Mouse (Mus musculus): ENCODE measurements around the gene Meis2. TPM values are rescaled to one million over a fixed set of nuclear protein-coding genes. Genes with fewer than 3 reads are reported as not detected.

Gene Meis2
- total and polyA plus RNA-seq, 3 experiments, result 3.1 to 9.8 TPM; not detected in 1

- peaks cover 0 to 31% of the 10 kb centered on the region in 2 experiments; a peak in 2 of 4 replicates for H3K36me3 ChIP-seq (ENCODE audit: control insufficient read depth in 1 of 2, insufficient read depth in 2 of 2, low read length in 2 of 2)
- no peak for DNase-seq (ENCODE audit: low read depth, low spot score)
- H3K27me3 ChIP-seq (ENCODE audit: control insufficient read depth in 1 of 2, insufficient read depth in 2 of 2, low read length in 2 of 2), result no peaks in the 10 kb centered on the region
- no peak overlapping the region for H3K27ac ChIP-seq (ENCODE audit: control insufficient read depth, low read depth, low read length)
- no peaks in the 10 kb centered on the region for H3K9me3 ChIP-seq (replicated peaks; ENCODE audit: insufficient read depth, low read length)
- peaks cover 11 to 24% of the 10 kb centered on the region in 2 experiments for H3K4me1 ChIP-seq (ENCODE audit: control insufficient read depth in 1 of 2, insufficient read depth in 2 of 2, low read length in 2 of 2)
- H3K9ac ChIP-seq (ENCODE audit: control insufficient read depth, low read depth, low read length, poor library complexity, severe bottlenecking), result no peak overlapping the region
- no peak overlapping the region for H3K4me3 ChIP-seq (ENCODE audit: control insufficient read depth in 1 of 2, insufficient read depth in 1 of 2, low read depth in 2 of 2, low read length in 2 of 2)
- H3K79me2 ChIP-seq (ENCODE audit: control insufficient read depth, insufficient read depth, low read length, poor library complexity), result no peaks in the 10 kb centered on the region
- TF ChIP-seq ZNF384 (IDR thresholded peaks at IDR 0.05; ENCODE audit: low read depth, low read length) (peak; percentile 61), POLR2AphosphoS2 (IDR thresholded peaks at IDR 0.05; ENCODE audit: low read length) (no peak)
Measured at GRCm38 (mm10) chr2:115919141-115920071, 146.2 kb downstream of the Meis2 start.

GRCm38 (mm10) chr2:115918561-115918960, 147.1 kb downstream of the Meis2 start:
- TF ChIP-seq UBTF (IDR thresholded peaks at IDR 0.05; ENCODE audit: borderline replicate concordance, insufficient read depth, low read depth, low read length), result no peak
- no peak for TF ChIP-seq ZC3H11A (IDR thresholded peaks at IDR 0.05; ENCODE audit: low read depth, low read length)
- TF ChIP-seq NELFE (IDR thresholded peaks at IDR 0.05; ENCODE audit: low read depth, low read length), result no peak
- TF ChIP-seq ZKSCAN1 (IDR thresholded peaks at IDR 0.05; ENCODE audit: low read depth, low read length), result no peak
- H3K4me1 ChIP-seq (ENCODE audit: control insufficient read depth in 1 of 2, insufficient read depth in 2 of 2, low read length in 2 of 2), result peaks cover 11 to 24% of the 10 kb centered on the region in 2 experiments
- no peak for DNase-seq (ENCODE audit: low read depth, low spot score)
- no peak overlapping the region for H3K9ac ChIP-seq (ENCODE audit: control insufficient read depth, low read depth, low read length, poor library complexity, severe bottlenecking)
- no peak overlapping the region for H3K27ac ChIP-seq (ENCODE audit: control insufficient read depth, low read depth, low read length)
- H3K9me3 ChIP-seq (replicated peaks; ENCODE audit: insufficient read depth, low read length), result no peaks in the 10 kb centered on the region
- H3K4me3 ChIP-seq (ENCODE audit: control insufficient read depth in 1 of 2, insufficient read depth in 1 of 2, low read depth in 2 of 2, low read length in 2 of 2), result no peak overlapping the region
- no peaks in the 10 kb centered on the region for H3K79me2 ChIP-seq (ENCODE audit: control insufficient read depth, insufficient read depth, low read length, poor library complexity)
- peaks cover 0 to 31% of the 10 kb centered on the region in 2 experiments; a peak in 2 of 4 replicates for H3K36me3 ChIP-seq (ENCODE audit: control insufficient read depth in 1 of 2, insufficient read depth in 2 of 2, low read length in 2 of 2)
- H3K27me3 ChIP-seq (ENCODE audit: control insufficient read depth in 1 of 2, insufficient read depth in 2 of 2, low read length in 2 of 2), result no peaks in the 10 kb centered on the region

- no peak for DNase-seq (ENCODE audit: low read depth, low spot score)
- no peak overlapping the region for H3K4me3 ChIP-seq (ENCODE audit: control insufficient read depth in 1 of 2, insufficient read depth in 1 of 2, low read depth in 2 of 2, low read length in 2 of 2)
- TF ChIP-seq RCOR1 (IDR thresholded peaks at IDR 0.05; ENCODE audit: low read depth, low read length) (no peak), TAL1 (IDR thresholded peaks at IDR 0.05; ENCODE audit: low read length) (no peak), ELF1 (IDR thresholded peaks at IDR 0.05; ENCODE audit: low read depth, low read length) (no peak), TBP (IDR thresholded peaks at IDR 0.05; ENCODE audit: low read depth, low read length) (no peak), CTCF (IDR thresholded peaks at IDR 0.05 in 2 of 3, conservative IDR thresholded peaks at IDR 0.05 in 1 of 3; ENCODE audit: control insufficient read depth in 1 of 3, insufficient read depth in 1 of 3, low read depth in 2 of 3, low read length in 3 of 3, poor library complexity in 1 of 3, severe bottlenecking in 1 of 3) (no peak), TCF12 (IDR thresholded peaks at IDR 0.05; ENCODE audit: low read depth, low read length) (no peak), NELFE (IDR thresholded peaks at IDR 0.05; ENCODE audit: low read depth, low read length) (no peak), NRF1 (IDR thresholded peaks at IDR 0.05; ENCODE audit: insufficient read depth, low read depth, low read length, poor library complexity, severe bottlenecking) (no peak), POLR2AphosphoS2 (IDR thresholded peaks at IDR 0.05; ENCODE audit: low read length) (no peak), SIN3A (IDR thresholded peaks at IDR 0.05; ENCODE audit: low read length) (no peak)
- no peaks in the 10 kb centered on the region for H3K79me2 ChIP-seq (ENCODE audit: control insufficient read depth, insufficient read depth, low read length, poor library complexity)
- no peak overlapping the region for H3K27ac ChIP-seq (ENCODE audit: control insufficient read depth, low read depth, low read length)
- peaks cover 10 to 25% of the 10 kb centered on the region in 2 experiments for H3K4me1 ChIP-seq (ENCODE audit: control insufficient read depth in 1 of 2, insufficient read depth in 2 of 2, low read length in 2 of 2)
- peaks cover 0 to 22% of the 10 kb centered on the region in 2 experiments; a peak in 2 of 4 replicates for H3K36me3 ChIP-seq (ENCODE audit: control insufficient read depth in 1 of 2, insufficient read depth in 2 of 2, low read length in 2 of 2)
- H3K9me3 ChIP-seq (replicated peaks; ENCODE audit: insufficient read depth, low read length), result no peaks in the 10 kb centered on the region
- H3K9ac ChIP-seq (ENCODE audit: control insufficient read depth, low read depth, low read length, poor library complexity, severe bottlenecking), result no peak overlapping the region
- H3K27me3 ChIP-seq (ENCODE audit: control insufficient read depth in 1 of 2, insufficient read depth in 2 of 2, low read length in 2 of 2), result no peaks in the 10 kb centered on the region
Measured at GRCm38 (mm10) chr2:115914539-115914938, 151.1 kb downstream of the Meis2 start.

Measured in MEL (cell line).